In genomic region chr14:7748944-7749763, GRCm38 (mm10) we compare ENCODE assay signal across 8 mouse cellular contexts. TPM values are rescaled to one million over a fixed set of nuclear protein-coding genes. Genes with fewer than 3 reads are reported as not detected.
A peak's percentile ranks its signal among the peaks of the same experiment; 100 is the strongest.
DNase-seq lines count a peak whose midpoint lies in the region; ATAC-seq and TF ChIP-seq lines count a peak whose summit lies in the region.

No protein-coding gene starts in this region.

- intact Hi-C loops in gastrocnemius, postnatal 14 days (cut with DNase I; ENCODE audit: low total_unique reads) = no loop called here

- no peaks in the 10 kb centered on the region for H3K36me3 ChIP-seq in intestine, postnatal 0 days (ENCODE audit: control insufficient read depth, insufficient read depth)
- no peaks in the 10 kb centered on the region for H3K36me3 ChIP-seq in limb, embryonic 13.5 days
- H3K36me3 ChIP-seq in midbrain, postnatal 0 days (ENCODE audit: insufficient read depth, low read length) = no peaks in the 10 kb centered on the region

- H3K27ac ChIP-seq in intestine, postnatal 0 days (ENCODE audit: low read depth, low read length) = no peak overlapping the region
- no peak overlapping the region for H3K27ac ChIP-seq in limb, embryonic 13.5 days
- H3K27ac ChIP-seq in midbrain, postnatal 0 days (ENCODE audit: low read depth, low read length) = 0 out of 2 replicates have a peak overlapping the region, but pooled peaks have one; percentile 34

- no peak for ATAC-seq in intestine, postnatal 0 days
- peak; percentile 91 for ATAC-seq in limb, embryonic 13.5 days (ENCODE audit: low FRiP score, low read depth)
- peak; percentile 89 for ATAC-seq in midbrain, postnatal 0 days (ENCODE audit: low FRiP score)

- H3K4me1 ChIP-seq in intestine, postnatal 0 days (replicated peaks; ENCODE audit: control insufficient read depth, insufficient read depth, low read length) = no peaks in the 10 kb centered on the region
- H3K4me1 ChIP-seq in limb, embryonic 13.5 days = 0 out of 2 replicates have a peak, but pooled peaks cover 5% of the 10 kb centered on the region
- no peaks in the 10 kb centered on the region for H3K4me1 ChIP-seq in midbrain, postnatal 0 days (ENCODE audit: insufficient read depth, low read length)

- no peak overlapping the region; the same call in 1 of the 2 replicates for H3K4me2 ChIP-seq in intestine, postnatal 0 days (replicated peaks; ENCODE audit: low read depth)
- peak overlapping the region; percentile 55 for H3K4me2 ChIP-seq in limb, embryonic 13.5 days (replicated peaks)
- H3K4me2 ChIP-seq in midbrain, postnatal 0 days (ENCODE audit: low read depth, low read length, poor library complexity, severe bottlenecking) = peak overlapping the region; percentile 37; the same call in 1 of the 2 replicates

- no peaks in the 10 kb centered on the region for H3K9me3 ChIP-seq in intestine, postnatal 0 days (ENCODE audit: control insufficient read depth)
- no peaks in the 10 kb centered on the region for H3K9me3 ChIP-seq in limb, embryonic 13.5 days
- H3K9me3 ChIP-seq in midbrain, postnatal 0 days (ENCODE audit: low read length) = no peaks in the 10 kb centered on the region

- H3K4me3 ChIP-seq in intestine, postnatal 0 days (ENCODE audit: low read depth, low read length) = no peak overlapping the region
- peak overlapping the region; percentile 19 for H3K4me3 ChIP-seq in limb, embryonic 13.5 days
- H3K4me3 ChIP-seq in midbrain, postnatal 0 days (ENCODE audit: low read depth, low read length) = peak overlapping the region; percentile 7; the same call in 1 of the 2 replicates

- DNase-seq in 3T3-L1 (ENCODE audit: low read depth, low spot score) = peak; percentile 55
- peak; percentile 69 for DNase-seq in MN1 (ENCODE audit: low spot score)
- peak; percentile 74 to 83 for DNase-seq in cerebellum, postnatal 14 days
- peak; percentile 15 for DNase-seq in gastrocnemius, postnatal 14 days
- DNase-seq in midbrain, postnatal 0 days (ENCODE audit: low spot score) = peak; percentile 88
- DNase-seq in yolk sac, embryonic 10.5 days (ENCODE audit: low spot score) = peak; percentile 56

- H3K9ac ChIP-seq in intestine, postnatal 0 days (ENCODE audit: low read depth, low read length) = no peak overlapping the region
- peak overlapping the region; percentile 51 for H3K9ac ChIP-seq in limb, embryonic 13.5 days
- no peak overlapping the region for H3K9ac ChIP-seq in midbrain, postnatal 0 days (replicated peaks; ENCODE audit: low read length, poor library complexity, severe bottlenecking)

- WGBS in intestine, postnatal 0 days = 28% methylated on average over 11 of the region's 11 CpGs
- WGBS in limb, embryonic 13.5 days = 35% methylated on average over 11 of the region's 11 CpGs
- WGBS in midbrain, postnatal 0 days = 24% methylated on average over 11 of the region's 11 CpGs

- H3K27me3 ChIP-seq in intestine, postnatal 0 days (replicated peaks; ENCODE audit: control insufficient read depth, insufficient read depth, low read length) = no peaks in the 10 kb centered on the region
- no peaks in the 10 kb centered on the region for H3K27me3 ChIP-seq in limb, embryonic 13.5 days
- no peaks in the 10 kb centered on the region for H3K27me3 ChIP-seq in midbrain, postnatal 0 days (ENCODE audit: insufficient read depth, low read length)

- TF ChIP-seq CTCF in intestine, postnatal 0 days (IDR thresholded peaks at IDR 0.05; ENCODE audit: low read depth) = peak; percentile 82
- peak; percentile 91 for TF ChIP-seq CTCF in midbrain, postnatal 0 days (IDR thresholded peaks at IDR 0.05)

RNA-seq across cellular contexts. Expression of gene Gm26661, which starts 42.2 kb away (rescaled TPM):
- total RNA-seq in gastrocnemius, postnatal 14 days (2021) = not detected
- not detected in 2 replicates for polyA plus RNA-seq in intestine, postnatal 0 days (2015; fragmentation: Nextera tagmentation; extraction: Ambion mirVana)
- not detected in 2 replicates for polyA plus RNA-seq in limb, embryonic 13.5 days (2015; fragmentation: Nextera tagmentation; extraction: Ambion mirVana)
- not detected in 2 replicates for total RNA-seq in midbrain, postnatal 0 days (2014; rRNA removed)
- polyA plus RNA-seq in midbrain, postnatal 0 days (2015; fragmentation: Nextera tagmentation; extraction: Ambion mirVana) = 0.96 TPM in 1 of 2 replicates, not detected in the other

Comparison
In these comparisons a context has a peak if more than half of its experiments do, and no peak if none do; other contexts are left out.
1. DNase-seq: peak in every context shown above with its lines; median percentile 88 in midbrain, postnatal 0 days; 78 in cerebellum, postnatal 14 days; 69 in MN1; 56 in yolk sac, embryonic 10.5 days; 55 in 3T3-L1; 15 in gastrocnemius, postnatal 14 days.